Mouse (Mus musculus) ES-E14 (cell line): ENCODE results near the gene Trarg1.

Experiments used
- CHD2 ChIP-seq: IDR thresholded peaks from 2 replicates; pipeline ENCODE4 v1.6.1; 2014; ENCODE audit warnings: mild to moderate bottlenecking, low read depth, low read length, inconsistent platforms
- HCFC1 ChIP-seq: IDR thresholded peaks from 2 replicates; pipeline ENCODE4 v1.6.1; 2012; ENCODE audit warnings: low read length, inconsistent platforms, borderline replicate concordance; ENCODE audit not compliant: insufficient read depth
- MAFK ChIP-seq: IDR thresholded peaks from 2 replicates; pipeline ENCODE4 v1.6.1; 2014; ENCODE audit warnings: mild to moderate bottlenecking, low read depth, low read length, inconsistent platforms; ENCODE audit not compliant: insufficient read depth
- ZC3H11A ChIP-seq: IDR thresholded peaks from 2 replicates; pipeline ENCODE4 v1.6.1; 2012; ENCODE audit warnings: low read depth, mild to moderate bottlenecking, inconsistent platforms, low read length, borderline replicate concordance
- ZNF384 ChIP-seq: IDR thresholded peaks from 2 replicates; pipeline ENCODE4 v1.6.1; 2012; ENCODE audit warnings: low read depth, low read length, inconsistent platforms

DNA sequence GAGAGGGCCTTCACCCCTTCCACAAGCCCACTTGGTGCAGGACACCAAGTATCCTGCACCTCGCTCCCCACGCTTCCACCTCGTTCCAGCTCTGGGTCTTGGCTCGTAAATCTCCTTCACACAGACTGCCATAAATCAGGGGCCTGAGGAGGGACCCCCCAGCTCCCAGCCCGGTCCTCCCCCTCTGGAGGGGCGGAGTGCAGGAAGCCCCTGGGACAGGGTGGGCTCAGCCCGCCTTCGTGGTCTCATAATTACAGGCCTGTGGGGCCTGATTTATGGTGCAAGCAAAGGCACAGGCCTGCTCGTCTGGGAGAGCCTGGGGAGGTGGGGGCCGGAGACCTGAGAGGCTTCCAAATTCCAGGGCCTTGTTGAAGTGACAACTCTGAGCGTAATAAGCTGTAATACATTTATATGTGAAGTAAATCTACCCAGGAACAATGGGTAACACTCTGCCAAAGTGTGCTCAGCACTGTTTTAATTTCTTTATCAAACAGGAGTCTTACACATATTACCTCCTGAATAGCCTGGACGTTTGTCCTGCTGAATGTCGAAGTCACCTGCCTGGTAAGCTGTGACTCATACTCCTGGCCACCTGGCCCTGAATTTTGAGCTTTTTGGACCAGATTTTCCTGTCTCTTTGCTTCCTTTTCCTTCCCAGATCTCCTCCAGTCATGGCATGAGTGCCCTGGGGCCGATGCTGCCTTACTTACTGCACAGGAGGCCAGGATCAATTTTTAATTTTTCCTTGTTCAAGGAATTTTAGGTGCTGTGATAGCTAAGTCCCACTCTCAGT lies 20.3 kb upstream of the Trarg1 start:
- TF ChIP-seq MAFK (no peak), HCFC1 (no peak), ZC3H11A (no peak), CHD2 (no peak), ZNF384 (no peak)
